Mouse (Mus musculus): ENCODE results near the gene Pacs1. TPM values are rescaled to one million over a fixed set of nuclear protein-coding genes. Genes with fewer than 3 reads are reported as not detected.
"Not testable (repeated sequence)": the region's sequence is repeated elsewhere in the genome, so short reads cannot be mapped to it uniquely, and the experiment has no call there.

The Pacs1 gene
- polyA plus RNA-seq, 1 experiment: 6.8 TPM

GRCm38 (mm10) chr19:5086533-5086932, 186.4 kb downstream of the Pacs1 start:
- H3K4me1 ChIP-seq (ENCODE audit: control insufficient read depth, insufficient read depth, insufficient read length, low read length); H3K4me3 ChIP-seq (ENCODE audit: insufficient read depth, low read depth, low read length); H3K27ac ChIP-seq (replicated peaks; ENCODE audit: low read depth, low read length): not testable (repeated sequence)

GRCm38 (mm10) chr19:5085145-5085863, 187.6 kb downstream of the Pacs1 start, which contains the start of gene Tmem151a:
TSS of gene Tmem151a (minus strand) at chr19:5085531.
- Histone ChIP-seq H3K27ac (replicated peaks; ENCODE audit: low read depth, low read length) (no peak within 1 kb of the TSS), H3K4me3 (ENCODE audit: insufficient read depth, low read depth, low read length) (peak within 1 kb of the TSS; percentile 56), H3K4me1 (ENCODE audit: control insufficient read depth, insufficient read depth, insufficient read length, low read length) (peaks cover 6% of the 10 kb centered on the region; the same call in 1 of the 2 replicates)

GRCm38 (mm10) chr19:5084834-5085144, 188.1 kb downstream of the Pacs1 start:
- Histone ChIP-seq H3K4me3 (ENCODE audit: insufficient read depth, low read depth, low read length) (peak overlapping the region; percentile 56), H3K27ac (replicated peaks; ENCODE audit: low read depth, low read length) (no peak overlapping the region), H3K4me1 (ENCODE audit: control insufficient read depth, insufficient read depth, insufficient read length, low read length) (peaks cover 6% of the 10 kb centered on the region; the same call in 1 of the 2 replicates)

GRCm38 (mm10) chr19:5083961-5084833, 188.7 kb downstream of the Pacs1 start:
- Histone ChIP-seq H3K4me3 (ENCODE audit: insufficient read depth, low read depth, low read length) (0 out of 2 replicates have a peak overlapping the region, but pooled peaks have one; percentile 56), H3K27ac (replicated peaks; ENCODE audit: low read depth, low read length) (no peak overlapping the region), H3K4me1 (ENCODE audit: control insufficient read depth, insufficient read depth, insufficient read length, low read length) (peaks cover 6% of the 10 kb centered on the region; the same call in 1 of the 2 replicates)

Other genes starting within 250 kb of the Pacs1 start
- 0.71 and 1.9 TPM in 2 replicates for gene Slc29a2, start 249.3 kb downstream of the Pacs1 start, polyA plus RNA-seq (2012; ENCODE audit: insufficient read depth, insufficient read length, missing spikeins)
- gene B4gat1, start 234.3 kb downstream of the Pacs1 start, polyA plus RNA-seq (2012; ENCODE audit: insufficient read depth, insufficient read length, missing spikeins): 9.3 and 10.3 TPM in 2 replicates
- 2.0 and 3.8 TPM in 2 replicates for gene AC124502.3, start 234.2 kb downstream of the Pacs1 start, polyA plus RNA-seq (2012; ENCODE audit: insufficient read depth, insufficient read length, missing spikeins)
- 9.8 and 15.1 TPM in 2 replicates for gene Brms1, start 231.8 kb downstream of the Pacs1 start, polyA plus RNA-seq (2012; ENCODE audit: insufficient read depth, insufficient read length, missing spikeins)
- not detected in 2 replicates for gene Rin1, start 222.6 kb downstream of the Pacs1 start, polyA plus RNA-seq (2012; ENCODE audit: insufficient read depth, insufficient read length, missing spikeins)
- gene Cd248, start 205.0 kb downstream of the Pacs1 start, polyA plus RNA-seq (2012; ENCODE audit: insufficient read depth, insufficient read length, missing spikeins): 10.7 and 24.4 TPM in 2 replicates
- not detected in 2 replicates for gene Tmem151a, start 187.6 kb downstream of the Pacs1 start, polyA plus RNA-seq (2012; ENCODE audit: insufficient read depth, insufficient read length, missing spikeins)
- gene Yif1a, start 184.6 kb downstream of the Pacs1 start, polyA plus RNA-seq (2012; ENCODE audit: insufficient read depth, insufficient read length, missing spikeins): 82.3 and 91.5 TPM in 2 replicates
- not detected in 2 replicates for gene Cnih2, start 174.6 kb downstream of the Pacs1 start, polyA plus RNA-seq (2012; ENCODE audit: insufficient read depth, insufficient read length, missing spikeins)
- 144 and 184 TPM in 2 replicates for gene Rab1b, start 166.0 kb downstream of the Pacs1 start, polyA plus RNA-seq (2012; ENCODE audit: insufficient read depth, insufficient read length, missing spikeins)
- gene Klc2, start 154.6 kb downstream of the Pacs1 start, polyA plus RNA-seq (2012; ENCODE audit: insufficient read depth, insufficient read length, missing spikeins): 17.3 and 20.3 TPM in 2 replicates
- 58.7 and 72.0 TPM in 2 replicates for gene Sf3b2, start 22.3 kb upstream of the Pacs1 start, polyA plus RNA-seq (2012; ENCODE audit: insufficient read depth, insufficient read length, missing spikeins)
- not detected in 2 replicates for gene Gal3st3, start 25.2 kb upstream of the Pacs1 start, polyA plus RNA-seq (2012; ENCODE audit: insufficient read depth, insufficient read length, missing spikeins)
- not detected in 2 replicates for gene Catsper1, start 62.6 kb upstream of the Pacs1 start, polyA plus RNA-seq (2012; ENCODE audit: insufficient read depth, insufficient read length, missing spikeins)
- gene Cst6, start 76.5 kb upstream of the Pacs1 start, polyA plus RNA-seq (2012; ENCODE audit: insufficient read depth, insufficient read length, missing spikeins): 4.3 and 5.6 TPM in 2 replicates
- gene Eif1ad, start 93.6 kb upstream of the Pacs1 start, polyA plus RNA-seq (2012; ENCODE audit: insufficient read depth, insufficient read length, missing spikeins): 26.0 and 39.5 TPM in 2 replicates
- 133 and 162 TPM in 2 replicates for gene Banf1, start 94.0 kb upstream of the Pacs1 start, polyA plus RNA-seq (2012; ENCODE audit: insufficient read depth, insufficient read length, missing spikeins)
- gene Sart1, start 115.6 kb upstream of the Pacs1 start, polyA plus RNA-seq (2012; ENCODE audit: insufficient read depth, insufficient read length, missing spikeins): 30.8 and 31.2 TPM in 2 replicates
- gene Tsga10ip, start 129.4 kb upstream of the Pacs1 start, polyA plus RNA-seq (2012; ENCODE audit: insufficient read depth, insufficient read length, missing spikeins): not detected in 2 replicates
- 293 and 410 TPM in 2 replicates for gene Drap1, start 151.9 kb upstream of the Pacs1 start, polyA plus RNA-seq (2012; ENCODE audit: insufficient read depth, insufficient read length, missing spikeins)
- 23.8 and 27.1 TPM in 2 replicates for gene AI837181, start 152.0 kb upstream of the Pacs1 start, polyA plus RNA-seq (2012; ENCODE audit: insufficient read depth, insufficient read length, missing spikeins)
- not detected in 2 replicates for gene Fosl1, start 174.4 kb upstream of the Pacs1 start, polyA plus RNA-seq (2012; ENCODE audit: insufficient read depth, insufficient read length, missing spikeins)
- 2.2 and 6.5 TPM in 2 replicates for gene Ccdc85b, start 184.8 kb upstream of the Pacs1 start, polyA plus RNA-seq (2012; ENCODE audit: insufficient read depth, insufficient read length, missing spikeins)
- gene Fibp, start 187.5 kb upstream of the Pacs1 start, polyA plus RNA-seq (2012; ENCODE audit: insufficient read depth, insufficient read length, missing spikeins): 34.8 and 44.0 TPM in 2 replicates
- gene Ctsw, start 195.4 kb upstream of the Pacs1 start, polyA plus RNA-seq (2012; ENCODE audit: insufficient read depth, insufficient read length, missing spikeins): not detected in 2 replicates
- gene Efemp2, start 200.8 kb upstream of the Pacs1 start, polyA plus RNA-seq (2012; ENCODE audit: insufficient read depth, insufficient read length, missing spikeins): 10.1 and 16.1 TPM in 2 replicates
- 14.8 and 25.2 TPM in 2 replicates for gene Mus81, start 215.3 kb upstream of the Pacs1 start, polyA plus RNA-seq (2012; ENCODE audit: insufficient read depth, insufficient read length, missing spikeins)
- 324 and 390 TPM in 2 replicates for gene Cfl1, start 217.3 kb upstream of the Pacs1 start, polyA plus RNA-seq (2012; ENCODE audit: insufficient read depth, insufficient read length, missing spikeins)
- gene 1700020D05Rik, start 230.7 kb upstream of the Pacs1 start, polyA plus RNA-seq (2012; ENCODE audit: insufficient read depth, insufficient read length, missing spikeins): 1.1 TPM in 1 of 2 replicates, not detected in the other
- 2.7 and 7.0 TPM in 2 replicates for gene Snx32, start 237.4 kb upstream of the Pacs1 start, polyA plus RNA-seq (2012; ENCODE audit: insufficient read depth, insufficient read length, missing spikeins)

Data from brown adipose tissue, adult 24 weeks (tissue).